In the genomic region with DNA sequence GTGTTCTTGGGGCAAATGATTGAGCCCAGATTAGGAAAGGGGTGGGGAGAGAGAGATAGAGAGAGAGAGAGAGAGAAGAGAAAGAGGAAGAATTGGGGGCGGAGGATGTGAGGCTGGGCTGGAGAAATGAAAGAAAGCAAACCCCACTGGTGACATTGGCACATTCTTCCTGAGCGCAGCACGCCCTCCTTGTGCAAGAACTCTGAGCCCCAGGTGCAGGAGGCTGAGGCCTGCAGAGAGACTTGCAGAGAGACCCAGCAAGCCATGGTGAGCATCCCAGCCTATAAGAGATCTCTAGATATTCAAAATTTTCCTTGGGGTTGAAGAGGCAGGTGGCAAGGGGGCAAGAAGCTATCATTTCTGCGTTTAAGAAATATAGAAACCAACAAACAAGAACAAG, we compare ENCODE assay signal across 12 mouse cellular contexts. TPM values are rescaled to one million over a fixed set of nuclear protein-coding genes. Genes with fewer than 3 reads are reported as not detected.
DNase-seq lines count a peak whose midpoint lies in the region; ATAC-seq and TF ChIP-seq lines count a peak whose summit lies in the region.
"Had no signal": no experiment of that assay in that cellular context is flagged by ENCODE, and none has a peak within 500 bp of the region (broad histone marks: within the 10 kb centered on the region; RNA-seq: fewer than 3 reads in every experiment).

A gene (plus strand): TSS at position 58 of the 400 bp plus-strand sequence.

- no peaks in the 10 kb centered on the region for H3K36me3 ChIP-seq in midbrain, postnatal 0 days (ENCODE audit: insufficient read depth, low read length)
- H3K36me3 ChIP-seq: embryonic facial prominence, embryonic 15.5 days; hindbrain, embryonic 13.5 days had no signal

- DNase-seq in lung, postnatal 14 days, result peak; percentile 5
- DNase-seq in lung, postnatal 10 days, result no peak
- peak; percentile 75 for DNase-seq in induced T-regulatory cell, adult 2 months (ENCODE audit: low read depth)
- peak; percentile 7 for DNase-seq in skeletal muscle tissue, adult 2 months (ENCODE audit: low read depth, low spot score)
- DNase-seq in thymus, postnatal 4 days, result peak; percentile 79
- no peak for DNase-seq in urinary bladder, postnatal 10 days (ENCODE audit: low spot score)
- DNase-seq in midbrain, postnatal 0 days (ENCODE audit: low spot score), result no peak
- no peak for DNase-seq in left cerebral cortex, postnatal 4 days
- DNase-seq: cerebellum, postnatal 14 days had no signal

- intact Hi-C loops in left cerebral cortex, postnatal 4 days (cut with DNase I), result no loop called here

- no peaks in the 10 kb centered on the region for H3K9me3 ChIP-seq in midbrain, postnatal 0 days (ENCODE audit: low read length)
- H3K9me3 ChIP-seq: embryonic facial prominence, embryonic 15.5 days; hindbrain, embryonic 13.5 days had no signal

- H3K27me3 ChIP-seq in midbrain, postnatal 0 days (ENCODE audit: insufficient read depth, low read length), result no peaks in the 10 kb centered on the region
- H3K27me3 ChIP-seq: embryonic facial prominence, embryonic 15.5 days; hindbrain, embryonic 13.5 days had no signal

- no peak within 1 kb of the TSS for H3K4me2 ChIP-seq in midbrain, postnatal 0 days (ENCODE audit: low read depth, low read length, poor library complexity, severe bottlenecking)
- H3K4me2 ChIP-seq: embryonic facial prominence, embryonic 15.5 days; hindbrain, embryonic 13.5 days had no signal

- H3K4me3 ChIP-seq in midbrain, postnatal 0 days (ENCODE audit: low read depth, low read length), result no peak within 1 kb of the TSS
- H3K4me3 ChIP-seq: embryonic facial prominence, embryonic 15.5 days; hindbrain, embryonic 13.5 days had no signal

- 86% methylated on average over 4 of the region's 4 CpGs for WGBS in midbrain, postnatal 0 days

- TF ChIP-seq CTCF in midbrain, postnatal 0 days (IDR thresholded peaks at IDR 0.05), result no peak

- no peak within 1 kb of the TSS for H3K27ac ChIP-seq in midbrain, postnatal 0 days (ENCODE audit: low read depth, low read length)
- H3K27ac ChIP-seq: embryonic facial prominence, embryonic 15.5 days; hindbrain, embryonic 13.5 days; liver, embryonic 14.5 days had no signal

- no peak within 1 kb of the TSS for H3K9ac ChIP-seq in midbrain, postnatal 0 days (replicated peaks; ENCODE audit: low read length, poor library complexity, severe bottlenecking)
- H3K9ac ChIP-seq: embryonic facial prominence, embryonic 15.5 days; hindbrain, embryonic 13.5 days; liver, embryonic 14.5 days had no signal

- no peaks in the 10 kb centered on the region for H3K4me1 ChIP-seq in midbrain, postnatal 0 days (ENCODE audit: insufficient read depth, low read length)
- H3K4me1 ChIP-seq: embryonic facial prominence, embryonic 15.5 days; hindbrain, embryonic 13.5 days had no signal

- ATAC-seq in midbrain, postnatal 0 days (ENCODE audit: low FRiP score), result no peak

RNA-seq across cellular contexts. Expression of the gene that starts here (rescaled TPM):
- not detected in 2 replicates for total RNA-seq in midbrain, postnatal 0 days (2014; rRNA removed)
- polyA plus RNA-seq in midbrain, postnatal 0 days (2015; fragmentation: Nextera tagmentation; extraction: Ambion mirVana), result 0.18 TPM in 1 of 2 replicates, not detected in the other
- under 1 TPM in 1 of 2 experiments, not detected in 1; 0.20 TPM for total RNA-seq in left cerebral cortex, postnatal 4 days (2021)

Comparison
In these comparisons a context has a peak if more than half of its experiments do, and no peak if none do; other contexts are left out.
1. DNase-seq: peak in lung, postnatal 14 days (single experiment), induced T-regulatory cell, adult 2 months (single experiment), skeletal muscle tissue, adult 2 months (single experiment) and thymus, postnatal 4 days (single experiment); none in lung, postnatal 10 days (single experiment), urinary bladder, postnatal 10 days (single experiment), midbrain, postnatal 0 days (single experiment) and left cerebral cortex, postnatal 4 days (single experiment).